Mouse (Mus musculus): ENCODE measurements around the gene Frmd5.

DNA sequence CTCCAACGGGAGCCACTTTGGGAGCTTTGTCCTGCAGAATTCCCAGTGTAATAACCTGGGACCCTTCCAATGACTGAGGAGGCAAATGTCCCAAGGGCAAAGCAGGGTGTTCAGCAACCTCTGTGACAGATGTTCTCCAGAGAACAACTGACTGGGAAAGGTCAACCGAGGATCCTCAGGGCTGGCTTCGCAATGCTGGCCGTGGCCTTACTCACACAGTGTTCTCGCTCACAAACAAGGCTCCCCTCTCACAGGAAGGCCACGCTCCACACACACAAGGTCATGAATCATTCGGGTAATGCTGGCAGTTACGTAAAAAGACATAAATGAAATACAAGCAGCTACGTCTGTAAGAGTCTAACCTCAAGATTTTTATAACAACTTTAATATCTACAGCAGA is 46.2 kb downstream of the Frmd5 start:
- TF ChIP-seq MYOG (IDR thresholded peaks at IDR 0.05; ENCODE audit: control insufficient read depth in 1 of 3, insufficient read depth in 1 of 3, insufficient read length in 2 of 3, low read depth in 2 of 3) (no peak), E2F4 (IDR thresholded peaks at IDR 0.05; ENCODE audit: insufficient read depth) (no peak), POLR2A (IDR thresholded peaks at IDR 0.05; ENCODE audit: insufficient read length, low read depth) (no peak), TCF12 (IDR thresholded peaks at IDR 0.05; ENCODE audit: insufficient read depth, poor library complexity, severe bottlenecking) (no peak), MAX (IDR thresholded peaks at IDR 0.05; ENCODE audit: low read depth) (no peak), POLR2AphosphoS2 (IDR thresholded peaks at IDR 0.05; ENCODE audit: insufficient read length, low read depth) (no peak), USF1 (IDR thresholded peaks at IDR 0.05; ENCODE audit: low read depth) (no peak)
